Mouse (Mus musculus) heart, postnatal 36 days (tissue): ENCODE results near the gene Pzp. TPM values are rescaled to one million over a fixed set of nuclear protein-coding genes. Genes with fewer than 3 reads are reported as not detected.
A peak's percentile ranks its signal among the peaks of the same experiment; 100 is the strongest.

Source experiments
- DNase-seq, 2 experiments: peaks; one replicate each; pipeline ENCODE4 v3.0.0; 2021 to 2022
- intact Hi-C: fragments of 180-260 bp; cut with DNase I; formaldehyde crosslinking; loops from one replicate; pipeline ENCODE4 v1.15.1; 2025
- total RNA-seq, 2 experiments: library from RNA; stranded (reverse); gene quantifications; 2 replicates each; pipeline ENCODE4 v1.2.3; 2021

Pzp gene
- total RNA-seq, 2 experiments from 2014 or later = 1.2 to 2.2 TPM

- intact Hi-C loops = loop anchor here (1.0 to 5.0 kb wide), 3 partner anchors 33 to 162 kb away; no protein-coding TSS in a partner anchor
These were observed 46.8 kb downstream of the Pzp start for GRCm38 (mm10) chr6:128479463-128480454.

GRCm38 (mm10) chr6:128477495-128477894, 49.0 kb downstream of the Pzp start:
- intact Hi-C loops = loop anchor here (5.0 kb wide), 1 partner anchor 160 kb away; no protein-coding TSS in a partner anchor
- DNase-seq = no peak

More at GRCm38 (mm10) chr6:128479463-128480454, 46.8 kb downstream of the Pzp start:
- peak; percentile 97 to 98 for DNase-seq

GRCm38 (mm10) chr6:128474112-128474511, 52.4 kb downstream of the Pzp start:
- DNase-seq = no peak
- intact Hi-C loops = no loop called here

GRCm38 (mm10) chr6:128469451-128469850, 57.1 kb downstream of the Pzp start:
- intact Hi-C loops = no loop called here
- DNase-seq = peak; percentile 21 to 33

- intact Hi-C loops = no loop called here
- DNase-seq = no peak
These were observed 59.2 kb downstream of the Pzp start for GRCm38 (mm10) chr6:128467298-128467697.

- intact Hi-C loops = no loop called here
- no peak for DNase-seq
These were observed 60.0 kb downstream of the Pzp start for GRCm38 (mm10) chr6:128466563-128466962.

- intact Hi-C loops = no loop called here
- DNase-seq = no peak
These were observed 60.5 kb downstream of the Pzp start for GRCm38 (mm10) chr6:128466043-128466442.

- DNase-seq = no peak
- intact Hi-C loops = no loop called here
These were observed 61.5 kb downstream of the Pzp start for GRCm38 (mm10) chr6:128464996-128465395.

GRCm38 (mm10) chr6:128461606-128462005, 64.9 kb downstream of the Pzp start:
- intact Hi-C loops = no loop called here
- DNase-seq = no peak

- intact Hi-C loops = no loop called here
- no peak for DNase-seq
These were observed 65.6 kb downstream of the Pzp start for GRCm38 (mm10) chr6:128460729-128461503.

GRCm38 (mm10) chr6:128460321-128460720, 66.2 kb downstream of the Pzp start:
- intact Hi-C loops = no loop called here
- no peak for DNase-seq

GRCm38 (mm10) chr6:128457186-128457585, 69.3 kb downstream of the Pzp start:
- no peak for DNase-seq
- intact Hi-C loops = no loop called here

GRCm38 (mm10) chr6:128455835-128456605, 70.5 kb downstream of the Pzp start:
- intact Hi-C loops = no loop called here
- no peak for DNase-seq

GRCm38 (mm10) chr6:128447063-128447462, 79.5 kb downstream of the Pzp start:
- no peak for DNase-seq
- intact Hi-C loops = no loop called here

- DNase-seq = peak; percentile 49 to 61
These were observed 80.6 kb downstream of the Pzp start for GRCm38 (mm10) chr6:128445761-128446535.

GRCm38 (mm10) chr6:128440238-128440637, 86.3 kb downstream of the Pzp start:
- no peak for DNase-seq
- intact Hi-C loops = no loop called here

More at GRCm38 (mm10) chr6:128445761-128446535, 80.6 kb downstream of the Pzp start:
- intact Hi-C loops = loop anchor here (1.0 kb wide), 1 partner anchor 33 kb away; no protein-coding TSS in a partner anchor

GRCm38 (mm10) chr6:128438871-128439341, 87.6 kb downstream of the Pzp start:
- peak; percentile 31 to 37 for DNase-seq
- intact Hi-C loops = loop anchor here (10.0 kb wide), 1 partner anchor 1096 kb away; the partner anchor contains the start of gene Gabarapl1

GRCm38 (mm10) chr6:128438317-128438870, 88.1 kb downstream of the Pzp start, which contains the start of gene Fkbp4:
Gene Fkbp4 (minus strand): TSS chr6:128438677.
- peak; percentile 93 to 95 for DNase-seq
- intact Hi-C loops = loop anchor here (10.0 kb wide), 1 partner anchor 1096 kb away; the partner anchor contains the start of gene Gabarapl1
